23 mouse cellular contexts compared by ENCODE assay signal in the genomic region with DNA sequence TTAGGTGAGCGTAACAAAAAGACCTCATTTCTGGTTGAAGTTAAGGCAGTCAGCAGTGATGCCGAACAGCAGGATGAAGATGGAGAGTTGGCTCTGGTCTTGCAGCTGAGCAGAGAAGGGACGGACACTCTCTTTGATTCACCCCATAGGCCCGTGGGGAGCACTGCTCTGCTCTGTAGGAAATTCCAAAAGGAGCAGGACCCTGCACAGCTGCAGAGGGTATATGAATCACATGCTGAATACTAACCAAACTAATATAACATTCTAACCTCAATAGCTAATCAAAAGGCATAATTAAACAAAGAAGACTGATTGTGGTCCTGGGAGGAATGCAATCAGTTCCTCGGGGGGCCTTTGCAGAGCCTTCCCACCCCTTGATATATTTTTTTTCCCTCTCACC.
DNase-seq lines count a peak whose midpoint lies in the region; ATAC-seq lines count a peak whose summit lies in the region.
"Had no signal": no experiment of that assay in that cellular context is flagged by ENCODE, and none has a peak within 500 bp of the region (broad histone marks: within the 10 kb centered on the region; RNA-seq: fewer than 3 reads in every experiment).

No protein-coding gene starts in this region.

- H3K4me1 ChIP-seq in forebrain, embryonic 13.5 days: no peaks in the 10 kb centered on the region
- no peaks in the 10 kb centered on the region for H3K4me1 ChIP-seq in forebrain, embryonic 12.5 days
- H3K4me1 ChIP-seq in forebrain, embryonic 15.5 days: 0 out of 2 replicates have a peak, but pooled peaks cover 6% of the 10 kb centered on the region
- no peaks in the 10 kb centered on the region for H3K4me1 ChIP-seq in forebrain, embryonic 11.5 days (replicated peaks; ENCODE audit: control insufficient read depth, insufficient read depth, low read length)
- peaks cover 3% of the 10 kb centered on the region; the same call in 1 of the 2 replicates for H3K4me1 ChIP-seq in forebrain, embryonic 16.5 days (replicated peaks; ENCODE audit: control insufficient read depth, insufficient read depth, low read length)
- H3K4me1 ChIP-seq: embryonic facial prominence, embryonic 13.5 days; embryonic facial prominence, embryonic 15.5 days had no signal

- no peak for DNase-seq in forebrain, embryonic 11.5 days (ENCODE audit: low spot score)
- no peak for DNase-seq in heart, postnatal 4 days
- no peak for DNase-seq in cerebellum, postnatal 10 days
- DNase-seq: adrenal gland, adult 2 months; adrenal gland, postnatal 10 days; adrenal gland, postnatal 25 days; B cell, adult 2 months; cerebellum, adult 11-12 months; cerebellum, adult 2 months; cerebellum, adult 9-10 months; cerebellum, postnatal 14 days; cerebellum, postnatal 36 days; embryo, embryonic 11 days had no signal

- H3K9me3 ChIP-seq in forebrain, embryonic 13.5 days (replicated peaks): no peaks in the 10 kb centered on the region
- H3K9me3 ChIP-seq in forebrain, embryonic 12.5 days: no peaks in the 10 kb centered on the region
- H3K9me3 ChIP-seq in forebrain, embryonic 15.5 days: no peaks in the 10 kb centered on the region
- no peaks in the 10 kb centered on the region for H3K9me3 ChIP-seq in forebrain, embryonic 11.5 days (ENCODE audit: control insufficient read depth, low read length)
- H3K9me3 ChIP-seq in forebrain, embryonic 16.5 days (ENCODE audit: control insufficient read depth, low read length): no peaks in the 10 kb centered on the region
- H3K9me3 ChIP-seq: embryonic facial prominence, embryonic 13.5 days; embryonic facial prominence, embryonic 15.5 days; G1E had no signal

- H3K27ac ChIP-seq in forebrain, embryonic 13.5 days: no peak overlapping the region
- H3K27ac ChIP-seq in forebrain, embryonic 12.5 days: no peak overlapping the region
- H3K27ac ChIP-seq in forebrain, embryonic 15.5 days (replicated peaks): no peak overlapping the region
- H3K27ac ChIP-seq in forebrain, embryonic 11.5 days (ENCODE audit: low read depth, low read length): no peak overlapping the region
- H3K27ac ChIP-seq in forebrain, embryonic 16.5 days (ENCODE audit: low read length): no peak overlapping the region
- H3K27ac ChIP-seq: embryonic facial prominence, embryonic 13.5 days; embryonic facial prominence, embryonic 15.5 days had no signal

- 77% methylated on average over 5 of the region's 5 CpGs for WGBS in forebrain, embryonic 13.5 days
- 79% methylated on average over 5 of the region's 5 CpGs for WGBS in forebrain, embryonic 12.5 days
- WGBS in forebrain, embryonic 15.5 days: 79% methylated on average over 5 of the region's 5 CpGs
- WGBS in forebrain, embryonic 11.5 days: 81% methylated on average over 5 of the region's 5 CpGs
- WGBS in forebrain, embryonic 16.5 days: 76% methylated on average over 5 of the region's 5 CpGs

- ATAC-seq in forebrain, embryonic 13.5 days: peak; percentile 75; the same call in 1 of the 2 replicates
- ATAC-seq in forebrain, embryonic 12.5 days (ENCODE audit: low FRiP score): no peak
- ATAC-seq in forebrain, embryonic 15.5 days (replicated peaks): peak; percentile 78
- no peak for ATAC-seq in forebrain, embryonic 11.5 days (replicated peaks; ENCODE audit: low FRiP score)
- peak; percentile 83; the same call in 1 of the 2 replicates for ATAC-seq in forebrain, embryonic 16.5 days
- ATAC-seq: CD4-positive, CD25-positive, alpha-beta regulatory T cell, adult 4 months had no signal

- H3K4me3 ChIP-seq in forebrain, embryonic 13.5 days: no peak overlapping the region
- no peak overlapping the region for H3K4me3 ChIP-seq in forebrain, embryonic 12.5 days (replicated peaks)
- no peak overlapping the region for H3K4me3 ChIP-seq in forebrain, embryonic 15.5 days
- H3K4me3 ChIP-seq in forebrain, embryonic 11.5 days (ENCODE audit: low read depth, low read length): no peak overlapping the region
- no peak overlapping the region for H3K4me3 ChIP-seq in forebrain, embryonic 16.5 days (replicated peaks; ENCODE audit: low read length)
- H3K4me3 ChIP-seq: embryonic facial prominence, embryonic 13.5 days; embryonic facial prominence, embryonic 15.5 days; erythroblast, embryonic 14.5 days had no signal

- H3K9ac ChIP-seq in forebrain, embryonic 13.5 days: no peak overlapping the region
- H3K9ac ChIP-seq in forebrain, embryonic 12.5 days: no peak overlapping the region
- no peak overlapping the region for H3K9ac ChIP-seq in forebrain, embryonic 15.5 days (replicated peaks)
- H3K9ac ChIP-seq in forebrain, embryonic 11.5 days (ENCODE audit: low read length): no peak overlapping the region
- H3K9ac ChIP-seq in forebrain, embryonic 16.5 days (replicated peaks; ENCODE audit: low read depth, low read length): no peak overlapping the region
- H3K9ac ChIP-seq: embryonic facial prominence, embryonic 13.5 days; embryonic facial prominence, embryonic 15.5 days had no signal

- no peaks in the 10 kb centered on the region for H3K36me3 ChIP-seq in forebrain, embryonic 13.5 days (ENCODE audit: poor library complexity, severe bottlenecking)
- H3K36me3 ChIP-seq in forebrain, embryonic 12.5 days (replicated peaks): no peaks in the 10 kb centered on the region
- H3K36me3 ChIP-seq in forebrain, embryonic 15.5 days: no peaks in the 10 kb centered on the region
- no peaks in the 10 kb centered on the region for H3K36me3 ChIP-seq in forebrain, embryonic 11.5 days (ENCODE audit: control insufficient read depth, insufficient read depth, low read length)
- no peaks in the 10 kb centered on the region for H3K36me3 ChIP-seq in forebrain, embryonic 16.5 days (ENCODE audit: control insufficient read depth, insufficient read depth)
- H3K36me3 ChIP-seq: embryonic facial prominence, embryonic 13.5 days; embryonic facial prominence, embryonic 15.5 days; G1E had no signal

- H3K4me2 ChIP-seq in forebrain, embryonic 13.5 days: no peak overlapping the region
- H3K4me2 ChIP-seq in forebrain, embryonic 12.5 days: no peak overlapping the region
- H3K4me2 ChIP-seq in forebrain, embryonic 15.5 days (replicated peaks): no peak overlapping the region
- no peak overlapping the region for H3K4me2 ChIP-seq in forebrain, embryonic 11.5 days (ENCODE audit: low read depth, low read length, severe bottlenecking)
- no peak overlapping the region for H3K4me2 ChIP-seq in forebrain, embryonic 16.5 days (ENCODE audit: low read length)
- H3K4me2 ChIP-seq: embryonic facial prominence, embryonic 13.5 days; embryonic facial prominence, embryonic 15.5 days had no signal

- H3K27me3 ChIP-seq in forebrain, embryonic 13.5 days: no peaks in the 10 kb centered on the region
- H3K27me3 ChIP-seq in forebrain, embryonic 12.5 days: no peaks in the 10 kb centered on the region
- no peaks in the 10 kb centered on the region for H3K27me3 ChIP-seq in forebrain, embryonic 15.5 days
- H3K27me3 ChIP-seq in forebrain, embryonic 11.5 days (ENCODE audit: control insufficient read depth, insufficient read depth, low read length): no peaks in the 10 kb centered on the region; the same call in 1 of the 2 replicates
- H3K27me3 ChIP-seq in forebrain, embryonic 16.5 days (replicated peaks; ENCODE audit: control insufficient read depth, insufficient read depth, low read length): no peaks in the 10 kb centered on the region
- H3K27me3 ChIP-seq: CH12.LX; embryonic facial prominence, embryonic 13.5 days; embryonic facial prominence, embryonic 15.5 days had no signal

Comparison
In these comparisons a context has a peak if more than half of its experiments do, and no peak if none do; other contexts are left out.
1. ATAC-seq: peak in forebrain, embryonic 13.5 days (single experiment), forebrain, embryonic 15.5 days (single experiment) and forebrain, embryonic 16.5 days (single experiment); none in forebrain, embryonic 12.5 days (single experiment) and forebrain, embryonic 11.5 days (single experiment).